Mouse (Mus musculus): ENCODE measurements around the gene Tenm3. TPM values are rescaled to one million over a fixed set of nuclear protein-coding genes. Genes with fewer than 3 reads are reported as not detected.

The Tenm3 gene
- polyA plus RNA-seq, 1 experiment: 106 TPM

- H3K4me3 ChIP-seq (ENCODE audit: insufficient read depth, low read length): no peak overlapping the region
- TF ChIP-seq CTCF (IDR thresholded peaks at IDR 0.05; ENCODE audit: borderline replicate concordance, insufficient read depth, low read length): no peak
- TF ChIP-seq POLR2A (IDR thresholded peaks at IDR 0.05; ENCODE audit: low read depth, low read length): no peak
- no peaks in the 10 kb centered on the region for H3K4me1 ChIP-seq (ENCODE audit: control insufficient read depth, insufficient read depth, low read length)
- no peak overlapping the region for H3K27ac ChIP-seq (ENCODE audit: insufficient read depth, low read length)
These were observed 561.9 kb downstream of the Tenm3 start for GRCm38 (mm10) chr8:48281855-48282254.

DNA sequence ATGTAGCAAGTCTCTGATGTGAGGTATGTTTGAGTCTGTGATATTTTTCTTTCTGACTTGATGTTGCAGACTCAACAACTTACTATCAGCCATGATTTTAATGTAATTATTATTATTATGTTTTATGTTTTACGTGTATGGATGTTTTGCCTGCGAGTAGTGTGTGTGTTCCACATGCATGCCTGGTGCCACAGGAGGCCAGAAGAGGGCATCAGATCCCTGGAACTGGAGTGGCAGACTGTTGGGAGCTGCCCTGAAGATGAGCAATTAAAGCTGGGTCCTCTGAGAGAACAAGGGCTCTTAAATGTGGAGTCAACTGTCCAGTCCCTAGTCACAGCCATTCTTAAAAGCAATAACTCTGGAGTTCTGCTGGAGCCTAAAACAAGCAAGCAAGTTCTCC is 564.4 kb downstream of the Tenm3 start:
- Histone ChIP-seq H3K27ac (ENCODE audit: insufficient read depth, low read length) (no peak overlapping the region), H3K4me3 (ENCODE audit: insufficient read depth, low read length) (no peak overlapping the region), H3K4me1 (ENCODE audit: control insufficient read depth, insufficient read depth, low read length) (no peaks in the 10 kb centered on the region)
- TF ChIP-seq CTCF (IDR thresholded peaks at IDR 0.05; ENCODE audit: borderline replicate concordance, insufficient read depth, low read length): peak; percentile 44; the same call in 1 of the 2 replicates
- no peak for TF ChIP-seq POLR2A (IDR thresholded peaks at IDR 0.05; ENCODE audit: low read depth, low read length)

GRCm38 (mm10) chr8:48277986-48278635 is 565.6 kb downstream of the Tenm3 start:
- Histone ChIP-seq H3K4me3 (ENCODE audit: insufficient read depth, low read length) (no peak overlapping the region), H3K4me1 (ENCODE audit: control insufficient read depth, insufficient read depth, low read length) (no peaks in the 10 kb centered on the region), H3K27ac (ENCODE audit: insufficient read depth, low read length) (no peak overlapping the region)
- no peak for TF ChIP-seq CTCF (IDR thresholded peaks at IDR 0.05; ENCODE audit: borderline replicate concordance, insufficient read depth, low read length)
- no peak for TF ChIP-seq POLR2A (IDR thresholded peaks at IDR 0.05; ENCODE audit: low read depth, low read length)

GRCm38 (mm10) chr8:48275066-48275465 is 568.7 kb downstream of the Tenm3 start:
- H3K27ac ChIP-seq (ENCODE audit: insufficient read depth, low read length): no peak overlapping the region
- TF ChIP-seq POLR2A (IDR thresholded peaks at IDR 0.05; ENCODE audit: low read depth, low read length): no peak
- no peak for TF ChIP-seq CTCF (IDR thresholded peaks at IDR 0.05; ENCODE audit: borderline replicate concordance, insufficient read depth, low read length)
- H3K4me3 ChIP-seq (ENCODE audit: insufficient read depth, low read length): no peak overlapping the region
- no peaks in the 10 kb centered on the region for H3K4me1 ChIP-seq (ENCODE audit: control insufficient read depth, insufficient read depth, low read length)

DNA sequence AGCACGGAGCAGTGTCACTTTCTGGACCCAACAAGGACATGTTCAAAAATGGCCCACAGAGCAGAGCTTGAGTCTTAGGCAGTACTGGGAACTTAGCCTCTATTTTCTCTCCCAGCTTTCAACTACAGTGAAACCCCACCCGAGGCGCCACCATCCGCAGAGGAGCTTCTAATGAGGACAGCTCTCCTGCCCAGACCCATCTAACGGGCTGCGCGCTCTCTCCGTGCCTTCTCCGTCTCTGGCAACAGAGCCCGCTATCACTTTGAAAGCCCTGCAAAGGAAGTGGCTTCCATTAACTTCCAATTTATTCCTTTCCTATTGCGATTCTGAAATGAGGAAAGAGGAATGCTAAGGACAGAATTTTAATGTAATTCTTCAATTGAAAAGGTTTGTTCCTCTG is 569.2 kb downstream of the Tenm3 start:
- TF ChIP-seq POLR2A (IDR thresholded peaks at IDR 0.05; ENCODE audit: low read depth, low read length) (no peak), CTCF (IDR thresholded peaks at IDR 0.05; ENCODE audit: borderline replicate concordance, insufficient read depth, low read length) (no peak)
- Histone ChIP-seq H3K4me3 (ENCODE audit: insufficient read depth, low read length) (no peak overlapping the region), H3K27ac (ENCODE audit: insufficient read depth, low read length) (no peak overlapping the region), H3K4me1 (ENCODE audit: control insufficient read depth, insufficient read depth, low read length) (no peaks in the 10 kb centered on the region)

DNA sequence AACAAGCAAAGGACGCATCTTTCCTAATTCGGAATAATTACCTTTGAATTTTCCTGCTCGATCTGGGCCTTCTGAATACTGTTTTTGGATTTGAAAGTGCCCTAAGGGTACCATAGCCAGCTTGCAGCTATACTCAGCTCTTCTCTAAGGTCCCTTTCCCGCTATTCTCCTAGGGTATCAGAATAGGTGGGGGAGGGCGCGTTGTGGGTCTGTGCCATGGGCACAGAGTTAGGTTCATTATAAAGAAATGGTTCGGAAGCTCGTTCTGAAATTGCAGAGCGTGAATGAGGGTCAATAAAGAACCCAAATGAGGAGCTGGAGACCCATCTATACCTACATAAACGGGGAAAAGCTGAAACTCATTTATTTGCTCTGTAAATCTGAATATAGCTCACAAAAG is 575.1 kb downstream of the Tenm3 start:
- Histone ChIP-seq H3K4me1 (ENCODE audit: control insufficient read depth, insufficient read depth, low read length) (no peaks in the 10 kb centered on the region), H3K27ac (ENCODE audit: insufficient read depth, low read length) (no peak overlapping the region), H3K4me3 (ENCODE audit: insufficient read depth, low read length) (no peak overlapping the region)
- no peak for TF ChIP-seq CTCF (IDR thresholded peaks at IDR 0.05; ENCODE audit: borderline replicate concordance, insufficient read depth, low read length)
- TF ChIP-seq POLR2A (IDR thresholded peaks at IDR 0.05; ENCODE audit: low read depth, low read length): no peak

GRCm38 (mm10) chr8:48260265-48260664 is 583.5 kb downstream of the Tenm3 start:
- Histone ChIP-seq H3K4me3 (ENCODE audit: insufficient read depth, low read length) (no peak overlapping the region), H3K4me1 (ENCODE audit: control insufficient read depth, insufficient read depth, low read length) (no peaks in the 10 kb centered on the region), H3K27ac (ENCODE audit: insufficient read depth, low read length) (no peak overlapping the region)
- no peak for TF ChIP-seq POLR2A (IDR thresholded peaks at IDR 0.05; ENCODE audit: low read depth, low read length)
- TF ChIP-seq CTCF (IDR thresholded peaks at IDR 0.05; ENCODE audit: borderline replicate concordance, insufficient read depth, low read length): no peak

- TF ChIP-seq CTCF (IDR thresholded peaks at IDR 0.05; ENCODE audit: borderline replicate concordance, insufficient read depth, low read length) (no peak), POLR2A (IDR thresholded peaks at IDR 0.05; ENCODE audit: low read depth, low read length) (no peak)
These were observed 583.9 kb downstream of the Tenm3 start for GRCm38 (mm10) chr8:48259832-48260231.

DNA sequence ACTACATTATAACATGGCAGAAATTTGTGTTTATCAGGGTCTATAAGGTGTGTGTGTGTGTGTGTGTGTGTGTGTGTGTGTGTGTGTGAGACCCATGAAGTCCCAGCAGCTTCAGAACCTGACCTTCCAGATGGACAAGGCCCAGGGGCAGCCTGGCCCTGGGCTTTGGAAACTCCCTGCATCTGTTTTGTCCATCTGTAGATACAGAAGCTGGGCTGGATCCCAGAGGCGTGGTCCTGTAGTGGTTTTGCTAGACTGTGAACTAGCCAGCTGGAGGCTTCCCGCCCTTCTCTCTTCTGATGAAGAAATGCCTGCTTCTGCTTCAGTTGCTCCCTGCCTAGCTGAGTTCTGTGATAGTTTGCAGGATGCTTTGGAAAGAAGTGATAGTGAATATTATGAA is 599.9 kb downstream of the Tenm3 start:
- H3K27ac ChIP-seq (ENCODE audit: insufficient read depth, low read length): no peak overlapping the region
- H3K4me3 ChIP-seq (ENCODE audit: insufficient read depth, low read length): no peak overlapping the region
- TF ChIP-seq CTCF (IDR thresholded peaks at IDR 0.05; ENCODE audit: borderline replicate concordance, insufficient read depth, low read length) (no peak), POLR2A (IDR thresholded peaks at IDR 0.05; ENCODE audit: low read depth, low read length) (no peak)
- H3K4me1 ChIP-seq (ENCODE audit: control insufficient read depth, insufficient read depth, low read length): no peaks in the 10 kb centered on the region

More at GRCm38 (mm10) chr8:48259832-48260231, 583.9 kb downstream of the Tenm3 start:
- no peak overlapping the region for H3K27ac ChIP-seq (ENCODE audit: insufficient read depth, low read length)
- H3K4me3 ChIP-seq (ENCODE audit: insufficient read depth, low read length): no peak overlapping the region
- no peaks in the 10 kb centered on the region for H3K4me1 ChIP-seq (ENCODE audit: control insufficient read depth, insufficient read depth, low read length)

DNA sequence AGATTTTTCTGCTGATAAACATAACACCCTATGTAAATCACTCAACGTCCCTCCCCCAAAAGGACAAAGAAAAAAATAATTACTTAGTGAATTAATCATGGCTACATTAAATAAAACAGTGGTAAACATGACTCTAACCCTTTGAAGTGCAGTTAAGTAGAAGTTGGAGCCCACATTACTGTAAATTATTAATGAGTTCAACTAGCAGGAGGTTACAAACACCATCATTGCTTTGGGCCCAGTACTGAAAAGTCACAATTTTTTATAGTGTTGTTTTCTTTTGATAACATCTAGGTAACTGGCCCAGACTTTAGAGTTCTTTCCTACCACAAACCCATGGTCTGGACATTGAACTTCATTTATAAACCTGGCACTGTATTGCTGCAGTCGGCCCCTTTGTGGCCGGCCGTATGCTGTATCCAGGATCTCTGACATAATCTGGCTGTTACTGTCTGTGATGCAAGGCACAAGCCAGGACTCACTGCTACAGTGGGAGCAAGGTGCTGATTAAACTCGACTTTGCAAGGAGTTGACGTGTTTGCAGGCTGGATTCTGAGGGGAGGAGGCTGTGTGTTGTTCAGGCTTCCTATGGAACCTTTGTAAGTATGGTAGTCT is 602.7 kb downstream of the Tenm3 start:
- Histone ChIP-seq H3K27ac (ENCODE audit: insufficient read depth, low read length) (no peak overlapping the region), H3K4me1 (ENCODE audit: control insufficient read depth, insufficient read depth, low read length) (no peaks in the 10 kb centered on the region), H3K4me3 (ENCODE audit: insufficient read depth, low read length) (no peak overlapping the region)
- TF ChIP-seq CTCF (IDR thresholded peaks at IDR 0.05; ENCODE audit: borderline replicate concordance, insufficient read depth, low read length): no peak
- no peak for TF ChIP-seq POLR2A (IDR thresholded peaks at IDR 0.05; ENCODE audit: low read depth, low read length)
